Mouse (Mus musculus) stomach, embryonic 16.5 days (tissue): ENCODE results near the gene Ism2. TPM values are rescaled to one million over a fixed set of nuclear protein-coding genes. Genes with fewer than 3 reads are reported as not detected.

Experiments used
- ATAC-seq: fragments of 200-750 bp; cut with Nextera tagmentation; 2 replicates; pipeline ENCODE4 v1.8.0; 2017; ENCODE audit warnings: moderate number of reproducible peaks, moderate TSS enrichment; ENCODE audit not compliant: insufficient read depth, low FRiP score
- H3K27ac ChIP-seq: fragments of 300-500 bp; sonication (generic); 2 replicates; pipeline ENCODE4 v1.5.1; 2014; ENCODE audit warnings: low read length
- H3K27me3 ChIP-seq: fragments of 300-500 bp; sonication (generic); 2 replicates; pipeline ENCODE4 v1.6.1; 2014; ENCODE audit warnings: low read length, control low read depth, mixed read lengths; ENCODE audit not compliant: control insufficient read depth, insufficient read depth
- H3K36me3 ChIP-seq: fragments of 300-500 bp; sonication (generic); 2 replicates; pipeline ENCODE4 v1.6.1; 2014; ENCODE audit warnings: low read length; ENCODE audit not compliant: control insufficient read depth, insufficient read depth
- H3K4me1 ChIP-seq: fragments of 300-500 bp; sonication (generic); 2 replicates; pipeline ENCODE4 v1.6.1; 2014; ENCODE audit warnings: low read length, control low read depth, mixed read lengths; ENCODE audit not compliant: control insufficient read depth, insufficient read depth
- H3K4me2 ChIP-seq: fragments of 300-500 bp; sonication (generic); 2 replicates; pipeline ENCODE4 v1.6.1; 2014; ENCODE audit warnings: low read depth, low read length, mixed read lengths
- H3K4me3 ChIP-seq: fragments of 300-500 bp; sonication (generic); replicated peaks from 2 replicates; pipeline ENCODE4 v1.5.1; 2014; ENCODE audit warnings: mild to moderate bottlenecking, low read length
- H3K9ac ChIP-seq: fragments of 300-500 bp; sonication (generic); 2 replicates; pipeline ENCODE4 v1.6.1; 2014; ENCODE audit warnings: low read length
- H3K9me3 ChIP-seq: fragments of 300-500 bp; sonication (generic); replicated peaks from 2 replicates; pipeline ENCODE4 v1.6.1; 2016; ENCODE audit warnings: low read length, control low read depth; ENCODE audit not compliant: control insufficient read depth
- WGBS: fragments of 180-500 bp; shearing (Covaris S2); extraction: QIAGEN DNeasy Blood & Tissue Kit; methylation state at CpG from one replicate; pipeline ENCODE4 v1.1.7; 2014; 5-methylcytosine and 5-hydroxymethylcytosine counted together
- polyA plus RNA-seq: library from polyadenylated mRNA; unstranded; fragments of >200 nt; fragmentation: Nextera tagmentation; extraction: Ambion mirVana; gene quantifications from 2 replicates; pipeline ENCODE4 v1.2.1, GENCODE M21; 2015

The Ism2 gene
- polyA plus RNA-seq = 0.42 and 0.53 TPM in 2 replicates

GRCm38 (mm10) chr12:87299657-87300440 is at the start of gene Ism2:
Ism2 (minus strand) TSS chr12:87299705.
- Histone ChIP-seq H3K9ac (peak within 1 kb of the TSS; percentile 80), H3K4me1 (peaks cover 10% of the 10 kb centered on the region; the same call in 1 of the 2 replicates), H3K9me3 (no peaks in the 10 kb centered on the region), H3K4me3 (peak within 1 kb of the TSS; percentile 80), H3K36me3 (no peaks in the 10 kb centered on the region), H3K27me3 (peaks cover 15% of the 10 kb centered on the region), H3K4me2 (peak within 1 kb of the TSS; percentile 99), H3K27ac (no peak within 1 kb of the TSS)
- under 1% methylated on average over 83 of the region's 86 CpGs for WGBS
- ATAC-seq = peak; percentile 79

GRCm38 (mm10) chr12:87348029-87348428 is 48.5 kb upstream of the Ism2 start:
- no peaks in the 10 kb centered on the region for H3K27me3 ChIP-seq
- H3K4me1 ChIP-seq = no peaks in the 10 kb centered on the region
- H3K4me2 ChIP-seq = no peak overlapping the region
- no peak for ATAC-seq
- H3K27ac ChIP-seq = no peak overlapping the region
- H3K36me3 ChIP-seq = peaks cover 5% of the 10 kb centered on the region; the same call in 1 of the 2 replicates
- WGBS = 80% methylated on average over 2 of the region's 2 CpGs
- H3K9me3 ChIP-seq = no peaks in the 10 kb centered on the region
- no peak overlapping the region for H3K9ac ChIP-seq
- no peak overlapping the region for H3K4me3 ChIP-seq

- Histone ChIP-seq H3K27me3 (no peaks in the 10 kb centered on the region), H3K4me1 (no peaks in the 10 kb centered on the region), H3K9ac (no peak overlapping the region), H3K9me3 (no peaks in the 10 kb centered on the region), H3K27ac (no peak overlapping the region), H3K4me2 (no peak overlapping the region), H3K36me3 (peaks cover 5% of the 10 kb centered on the region; the same call in 1 of the 2 replicates), H3K4me3 (no peak overlapping the region)
- ATAC-seq = no peak
- WGBS = 93% methylated on average over 2 of the region's 2 CpGs
These were observed 48.0 kb upstream of the Ism2 start for GRCm38 (mm10) chr12:87347511-87347910.

GRCm38 (mm10) chr12:87343084-87343605 is 43.6 kb upstream of the Ism2 start:
- Histone ChIP-seq H3K4me2 (no peak overlapping the region), H3K27ac (no peak overlapping the region), H3K36me3 (peaks cover 7% of the 10 kb centered on the region; the same call in 1 of the 2 replicates), H3K9me3 (no peaks in the 10 kb centered on the region), H3K9ac (no peak overlapping the region), H3K4me3 (no peak overlapping the region), H3K27me3 (no peaks in the 10 kb centered on the region), H3K4me1 (no peaks in the 10 kb centered on the region)
- no peak for ATAC-seq

GRCm38 (mm10) chr12:87338082-87338481 is 38.6 kb upstream of the Ism2 start:
- Histone ChIP-seq H3K27ac (no peak overlapping the region), H3K4me3 (no peak overlapping the region), H3K4me1 (no peaks in the 10 kb centered on the region), H3K9ac (no peak overlapping the region), H3K9me3 (no peaks in the 10 kb centered on the region), H3K36me3 (0 out of 2 replicates have a peak, but pooled peaks cover 2% of the 10 kb centered on the region), H3K4me2 (no peak overlapping the region), H3K27me3 (no peaks in the 10 kb centered on the region)
- ATAC-seq = no peak
- WGBS = 81% methylated on average over 4 of the region's 4 CpGs

- no peaks in the 10 kb centered on the region for H3K27me3 ChIP-seq
- H3K27ac ChIP-seq = no peak overlapping the region
- no peak overlapping the region for H3K4me2 ChIP-seq
- 0 out of 2 replicates have a peak, but pooled peaks cover 2% of the 10 kb centered on the region for H3K36me3 ChIP-seq
- H3K9ac ChIP-seq = no peak overlapping the region
- WGBS = 40% methylated on average over 2 of the region's 2 CpGs
- H3K9me3 ChIP-seq = no peaks in the 10 kb centered on the region
- 0 out of 2 replicates have a peak, but pooled peaks cover 4% of the 10 kb centered on the region for H3K4me1 ChIP-seq
- H3K4me3 ChIP-seq = no peak overlapping the region
- no peak for ATAC-seq
These were observed 35.4 kb upstream of the Ism2 start for GRCm38 (mm10) chr12:87334886-87335285.

GRCm38 (mm10) chr12:87333794-87334193 is 34.3 kb upstream of the Ism2 start:
- 0 out of 2 replicates have a peak, but pooled peaks cover 4% of the 10 kb centered on the region for H3K4me1 ChIP-seq
- no peak overlapping the region for H3K4me2 ChIP-seq
- no peaks in the 10 kb centered on the region for H3K36me3 ChIP-seq
- ATAC-seq = no peak
- no peak overlapping the region for H3K27ac ChIP-seq
- no peak overlapping the region for H3K9ac ChIP-seq
- no peak overlapping the region for H3K4me3 ChIP-seq
- no peaks in the 10 kb centered on the region for H3K27me3 ChIP-seq
- no peaks in the 10 kb centered on the region for H3K9me3 ChIP-seq

- H3K36me3 ChIP-seq = no peaks in the 10 kb centered on the region
- H3K9ac ChIP-seq = no peak overlapping the region
- H3K4me3 ChIP-seq = no peak overlapping the region
- 77% methylated on average over 4 of the region's 4 CpGs for WGBS
- no peaks in the 10 kb centered on the region for H3K9me3 ChIP-seq
- H3K27me3 ChIP-seq = no peaks in the 10 kb centered on the region
- no peak overlapping the region for H3K27ac ChIP-seq
- no peak overlapping the region for H3K4me2 ChIP-seq
- no peak for ATAC-seq
- H3K4me1 ChIP-seq = peaks cover 7% of the 10 kb centered on the region; the same call in 1 of the 2 replicates
These were observed 33.0 kb upstream of the Ism2 start for GRCm38 (mm10) chr12:87332511-87332910.

GRCm38 (mm10) chr12:87331908-87332307 is 32.4 kb upstream of the Ism2 start:
- no peak for ATAC-seq

More at GRCm38 (mm10) chr12:87331908-87332307, 32.4 kb upstream of the Ism2 start:
- Histone ChIP-seq H3K4me3 (no peak overlapping the region), H3K27me3 (no peaks in the 10 kb centered on the region), H3K9ac (no peak overlapping the region), H3K36me3 (no peaks in the 10 kb centered on the region), H3K4me2 (no peak overlapping the region), H3K9me3 (no peaks in the 10 kb centered on the region), H3K4me1 (peaks cover 7% of the 10 kb centered on the region; the same call in 1 of the 2 replicates), H3K27ac (no peak overlapping the region)
- 54% methylated on average over 5 of the region's 5 CpGs for WGBS
